Mouse (Mus musculus): ENCODE measurements around the gene Dync1i1.

The Dync1i1 gene

GRCm38 (mm10) chr6:6053946-6054345, 328.5 kb downstream of the Dync1i1 start:
- no peak for DNase-seq (ENCODE audit: low read depth, low spot score)

GRCm38 (mm10) chr6:6058548-6058947, 333.1 kb downstream of the Dync1i1 start:
- no peak for DNase-seq (ENCODE audit: low read depth, low spot score)

- DNase-seq (ENCODE audit: low read depth, low spot score), result no peak
These were observed 341.8 kb downstream of the Dync1i1 start for GRCm38 (mm10) chr6:6067201-6067600.

- no peak for DNase-seq (ENCODE audit: low read depth, low spot score)
These were observed 344.6 kb downstream of the Dync1i1 start for GRCm38 (mm10) chr6:6070015-6070414.

GRCm38 (mm10) chr6:6071038-6071437, 345.6 kb downstream of the Dync1i1 start:
- DNase-seq (ENCODE audit: low read depth, low spot score), result no peak

- DNase-seq (ENCODE audit: low read depth, low spot score), result no peak
These were observed 350.6 kb downstream of the Dync1i1 start for GRCm38 (mm10) chr6:6075940-6076447.

GRCm38 (mm10) chr6:6077234-6077633, 351.8 kb downstream of the Dync1i1 start:
- no peak for DNase-seq (ENCODE audit: low read depth, low spot score)

Measured in skeletal muscle tissue, adult 2 months (tissue).